Mouse (Mus musculus) forebrain, embryonic 16.5 days (tissue): ENCODE measurements around the gene C7. TPM values are rescaled to one million over a fixed set of nuclear protein-coding genes. Genes with fewer than 3 reads are reported as not detected.
A peak's percentile ranks its signal among the peaks of the same experiment; 100 is the strongest.
"Not testable (repeated sequence)": the region's sequence is repeated elsewhere in the genome, so short reads cannot be mapped to it uniquely, and the experiment has no call there.

Experiments used
- ATAC-seq: fragments of 200-750 bp; cut with Nextera tagmentation; 2 replicates; pipeline ENCODE4 v1.8.0; 2017; ENCODE audit warnings: mild to moderate bottlenecking, moderate library complexity
- H3K27ac ChIP-seq: fragments of 300-500 bp; sonication (generic); 2 replicates; pipeline ENCODE4 v1.5.1; 2014; ENCODE audit warnings: low read length, control low read depth
- H3K27me3 ChIP-seq: fragments of 300-500 bp; sonication (generic); replicated peaks from 2 replicates; pipeline ENCODE4 v1.6.1; 2014; ENCODE audit warnings: low read length; ENCODE audit not compliant: control insufficient read depth, insufficient read depth
- H3K36me3 ChIP-seq: fragments of 300-500 bp; sonication (generic); 2 replicates; pipeline ENCODE4 v1.6.1; 2014; ENCODE audit not compliant: control insufficient read depth, insufficient read depth
- H3K4me1 ChIP-seq: fragments of 300-500 bp; sonication (generic); replicated peaks from 2 replicates; pipeline ENCODE4 v1.6.1; 2014; ENCODE audit warnings: low read length; ENCODE audit not compliant: control insufficient read depth, insufficient read depth
- H3K4me2 ChIP-seq: fragments of 300-500 bp; sonication (generic); 2 replicates; pipeline ENCODE4 v1.6.1; 2014; ENCODE audit warnings: mild to moderate bottlenecking, low read length, control low read depth
- H3K4me3 ChIP-seq: fragments of 300-500 bp; sonication (generic); replicated peaks from 2 replicates; pipeline ENCODE4 v1.5.1; 2014; ENCODE audit warnings: mild to moderate bottlenecking, low read length, control low read depth
- H3K9ac ChIP-seq: fragments of 300-500 bp; sonication (generic); replicated peaks from 2 replicates; pipeline ENCODE4 v1.6.1; 2014; ENCODE audit warnings: low read depth, low read length, control low read depth
- H3K9me3 ChIP-seq: fragments of 300-500 bp; sonication (generic); 2 replicates; pipeline ENCODE4 v1.6.1; 2016; ENCODE audit warnings: low read length; ENCODE audit not compliant: control insufficient read depth
- WGBS: fragments of 180-500 bp; shearing (Covaris S2); extraction: QIAGEN DNeasy Blood & Tissue Kit; methylation state at CpG from one replicate; pipeline ENCODE4 v1.1.7; 2014; 5-methylcytosine and 5-hydroxymethylcytosine counted together
- polyA plus RNA-seq: library from polyadenylated mRNA; unstranded; fragments of >200 nt; fragmentation: Nextera tagmentation; extraction: Ambion mirVana; gene quantifications from 2 replicates; pipeline ENCODE4 v1.2.1, GENCODE M21; 2015

Gene C7
- polyA plus RNA-seq, 1 experiment from 2014 or later: 0.08 TPM

DNA sequence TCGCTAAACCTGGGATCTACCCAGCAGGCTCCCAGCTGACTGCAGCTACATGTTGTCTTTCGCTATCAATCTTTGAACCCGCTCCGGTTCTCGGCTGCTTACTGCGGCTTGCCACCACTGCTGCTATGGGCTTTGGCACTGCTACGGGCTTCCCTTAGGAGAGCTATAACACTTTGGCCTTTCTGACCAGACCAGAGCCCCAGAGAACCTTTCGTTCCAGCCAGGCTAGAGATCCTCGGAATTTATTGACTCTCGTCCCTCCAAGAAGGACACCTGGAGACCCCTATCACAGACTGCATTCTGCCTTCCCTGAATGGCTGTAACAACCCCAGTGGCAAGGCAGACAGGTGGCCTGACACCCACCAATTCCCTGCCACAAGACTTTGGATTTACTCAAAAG lies 26.6 kb upstream of the C7 start:
- H3K36me3 ChIP-seq: no peaks in the 10 kb centered on the region
- WGBS: 97% methylated on average over 10 of the region's 10 CpGs
- no peak overlapping the region for H3K27ac ChIP-seq
- no peak for ATAC-seq
- no peak overlapping the region for H3K9ac ChIP-seq
- no peaks in the 10 kb centered on the region for H3K27me3 ChIP-seq
- no peaks in the 10 kb centered on the region for H3K9me3 ChIP-seq
- no peak overlapping the region for H3K4me3 ChIP-seq
- no peak overlapping the region for H3K4me2 ChIP-seq
- no peaks in the 10 kb centered on the region for H3K4me1 ChIP-seq

DNA sequence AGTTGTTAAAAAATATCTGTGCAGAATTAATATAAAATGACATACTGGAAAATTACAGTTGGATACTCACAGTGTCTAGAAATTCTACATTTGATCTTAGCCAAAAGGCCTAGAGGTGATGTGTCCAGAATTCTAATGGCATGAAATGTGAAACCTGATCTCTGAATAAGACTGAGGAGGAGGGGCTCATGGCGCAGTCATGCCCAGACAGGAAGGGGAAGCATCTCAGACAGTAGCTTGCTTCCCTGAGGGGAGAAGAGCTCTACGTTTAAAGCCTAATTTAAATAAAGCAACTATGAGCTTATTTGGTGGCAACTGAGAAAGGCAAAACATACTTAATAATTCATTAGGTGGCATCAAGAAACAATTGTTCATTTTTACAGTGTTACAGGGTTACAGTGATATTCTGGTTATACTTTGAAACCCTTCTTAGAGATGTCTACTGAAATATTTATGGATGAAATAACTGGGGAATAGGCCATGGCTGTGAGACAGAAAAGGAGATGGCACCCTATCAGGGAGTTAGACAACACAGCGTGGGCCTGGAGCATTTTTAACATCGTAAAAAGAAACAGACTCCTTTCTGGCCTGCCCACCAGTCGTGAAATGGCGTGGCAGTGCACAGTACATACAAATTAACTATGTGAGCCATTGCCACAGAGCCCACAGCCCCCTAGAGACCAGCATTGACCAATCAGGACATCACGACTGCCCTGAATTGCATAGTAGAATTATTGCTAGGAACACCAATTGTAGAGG lies 25.5 kb upstream of the C7 start:
- Histone ChIP-seq H3K9me3 (no peaks in the 10 kb centered on the region), H3K9ac (no peak overlapping the region), H3K4me2 (no peak overlapping the region), H3K4me1 (no peaks in the 10 kb centered on the region), H3K4me3 (no peak overlapping the region), H3K27ac (no peak overlapping the region), H3K27me3 (no peaks in the 10 kb centered on the region), H3K36me3 (no peaks in the 10 kb centered on the region)
- 73% methylated on average over 7 of the region's 7 CpGs for WGBS
- no peak for ATAC-seq

DNA sequence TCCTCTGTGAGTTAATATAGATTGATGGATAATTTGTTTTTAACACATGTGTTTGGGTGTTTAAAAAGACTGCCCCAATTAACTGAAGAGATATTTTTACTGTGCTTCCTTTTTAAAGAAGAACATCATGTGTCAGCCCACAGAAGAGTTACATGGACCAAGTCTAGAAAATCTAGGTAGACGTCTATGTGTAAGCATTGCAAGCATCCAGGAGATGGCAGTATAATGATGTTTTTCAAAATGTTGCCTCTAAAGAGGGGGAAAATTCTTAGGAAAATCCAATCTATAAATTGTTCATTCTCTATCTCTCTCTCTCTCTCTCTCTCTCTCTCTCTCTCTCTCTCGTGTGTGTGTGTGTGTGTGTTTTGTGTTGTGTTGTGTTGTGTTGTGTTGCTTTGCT lies 22.6 kb upstream of the C7 start:
- H3K9ac ChIP-seq: no peak overlapping the region
- no peaks in the 10 kb centered on the region for H3K27me3 ChIP-seq
- H3K4me1 ChIP-seq: no peaks in the 10 kb centered on the region
- H3K9me3 ChIP-seq: no peaks in the 10 kb centered on the region
- H3K36me3 ChIP-seq: no peaks in the 10 kb centered on the region
- no peak overlapping the region for H3K4me2 ChIP-seq
- no peak overlapping the region for H3K27ac ChIP-seq
- WGBS: 35% methylated on average over 2 of the region's 2 CpGs
- ATAC-seq: no peak
- no peak overlapping the region for H3K4me3 ChIP-seq

DNA sequence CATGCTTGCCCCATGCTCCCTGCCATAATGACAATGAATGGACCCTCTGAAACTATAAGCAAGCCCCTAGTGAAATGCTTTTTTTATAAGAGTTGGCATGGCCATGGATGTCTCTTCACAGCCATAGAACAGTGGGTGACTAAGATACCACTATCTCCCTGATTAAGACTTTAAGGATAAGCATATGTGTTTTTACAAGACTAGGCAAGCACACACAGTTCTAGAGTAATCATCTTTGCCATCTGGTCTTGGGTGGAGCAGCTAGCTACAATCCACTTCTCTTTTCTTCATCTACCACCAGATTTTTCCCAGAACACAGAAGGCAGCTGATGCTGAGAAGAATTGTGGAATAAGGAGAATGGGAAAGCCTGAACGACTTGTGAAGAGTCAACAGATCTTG lies 17.7 kb upstream of the C7 start:
- H3K27ac ChIP-seq: no peak overlapping the region
- H3K4me3 ChIP-seq: no peak overlapping the region
- ATAC-seq: no peak
- H3K27me3 ChIP-seq: no peaks in the 10 kb centered on the region
- H3K4me1 ChIP-seq: no peaks in the 10 kb centered on the region
- WGBS: 85% methylated on average over 1 of the region's 1 CpGs
- H3K9ac ChIP-seq: no peak overlapping the region
- H3K36me3 ChIP-seq: no peaks in the 10 kb centered on the region
- H3K4me2 ChIP-seq: no peak overlapping the region
- H3K9me3 ChIP-seq: no peaks in the 10 kb centered on the region

DNA sequence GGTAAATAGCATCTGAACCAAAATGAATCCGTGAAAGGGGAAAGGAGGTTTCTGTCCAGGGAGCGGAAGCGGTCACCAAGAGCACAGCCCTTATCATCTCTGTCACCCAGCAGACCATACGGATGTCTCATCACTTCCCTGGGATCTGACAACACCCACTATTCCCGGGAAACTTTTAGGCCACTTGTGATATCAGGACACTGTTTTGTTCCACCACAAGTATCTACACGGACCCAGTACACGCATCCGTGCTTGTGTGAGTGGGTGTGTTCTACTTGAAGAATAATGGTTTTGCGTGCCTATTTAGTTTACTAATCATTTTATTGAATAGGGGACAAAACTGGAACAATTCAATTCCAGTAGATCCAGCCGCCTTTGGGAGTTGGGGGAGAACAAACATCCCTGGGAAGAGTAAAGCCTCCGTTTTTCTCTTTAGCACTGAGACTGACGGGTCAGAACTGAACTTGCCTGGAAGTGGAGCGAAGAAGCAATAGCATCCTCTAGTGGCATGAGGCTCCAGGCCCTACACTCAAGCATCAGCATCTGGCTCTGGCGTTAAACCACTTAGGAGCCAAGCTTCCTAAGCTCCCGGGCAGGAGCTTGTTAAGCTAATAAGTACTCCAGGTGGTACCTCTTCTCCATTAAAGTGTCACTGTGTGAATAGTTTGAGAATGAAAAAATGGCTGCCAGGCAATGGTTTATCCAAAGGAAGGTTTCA lies 5.4 kb upstream of the C7 start:
- Histone ChIP-seq H3K4me3 (no peak overlapping the region), H3K27ac (no peak overlapping the region), H3K4me1 (no peaks in the 10 kb centered on the region), H3K9me3 (no peaks in the 10 kb centered on the region), H3K9ac (no peak overlapping the region), H3K4me2 (no peak overlapping the region), H3K36me3 (no peaks in the 10 kb centered on the region), H3K27me3 (no peaks in the 10 kb centered on the region)
- peak; percentile 68 for ATAC-seq
- 61% methylated on average over 15 of the region's 15 CpGs for WGBS

DNA sequence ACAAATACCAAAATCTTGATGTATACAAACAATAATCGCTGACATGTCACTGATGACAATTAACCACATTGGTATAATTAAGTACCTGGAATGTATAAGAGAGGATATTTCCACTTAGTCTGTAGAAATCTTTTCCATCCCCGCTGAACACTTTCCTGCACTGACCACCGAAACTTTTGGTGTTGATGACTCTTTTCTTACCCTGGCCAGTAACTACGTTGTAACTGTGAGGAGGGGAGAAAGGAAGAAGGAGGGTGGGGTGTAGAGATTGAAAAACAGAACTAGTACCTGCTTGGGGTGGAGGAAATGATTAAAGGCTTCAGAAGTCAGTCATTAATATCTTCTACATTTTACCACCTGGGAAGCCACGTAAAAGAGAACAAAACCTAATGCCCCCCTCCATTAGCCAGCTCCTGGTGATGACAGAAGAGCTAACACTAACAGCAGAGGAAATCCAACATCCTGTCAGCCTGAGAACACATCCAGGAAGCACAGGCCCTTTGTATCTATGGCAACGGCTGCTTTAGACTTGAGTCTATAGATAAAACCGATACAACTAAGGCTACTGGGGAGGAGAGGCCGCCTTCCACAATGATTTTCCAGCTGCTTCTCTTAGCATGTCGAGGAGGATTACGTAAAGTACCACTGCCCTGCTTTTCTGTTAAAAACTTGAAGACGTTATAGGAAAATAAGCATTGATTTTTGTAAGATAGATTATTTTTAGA lies 17.8 kb downstream of the C7 start:
- H3K4me2 ChIP-seq: no peak overlapping the region
- ATAC-seq: peak; percentile 88
- 57% methylated on average over 11 of the region's 11 CpGs for WGBS

DNA sequence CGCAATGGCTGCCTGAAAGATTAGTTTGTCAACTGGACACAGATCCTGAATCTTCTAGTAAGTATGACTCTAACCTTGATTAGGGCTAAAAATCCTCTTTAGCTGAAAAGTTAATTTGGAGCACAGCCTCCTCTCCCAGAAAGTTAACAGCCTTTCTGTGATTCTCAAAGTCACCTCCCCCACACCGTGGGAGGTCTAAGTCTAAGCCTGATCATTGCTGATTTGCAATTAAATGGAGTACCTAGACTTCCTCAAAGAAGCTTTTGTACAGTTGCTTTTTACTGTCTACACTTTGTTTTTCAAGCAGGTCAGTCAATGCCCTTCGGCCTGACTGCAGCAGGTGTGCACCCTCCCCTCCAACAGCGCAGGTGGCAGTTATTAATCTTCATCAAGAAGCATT lies 34.3 kb downstream of the C7 start:
- H3K9me3 ChIP-seq: no peaks in the 10 kb centered on the region
- no peak overlapping the region for H3K4me2 ChIP-seq
- H3K36me3 ChIP-seq: no peaks in the 10 kb centered on the region
- H3K27ac ChIP-seq: no peak overlapping the region
- H3K4me3 ChIP-seq: no peak overlapping the region
- 83% methylated on average over 4 of the region's 4 CpGs for WGBS
- H3K4me1 ChIP-seq: no peaks in the 10 kb centered on the region
- no peak for ATAC-seq
- H3K27me3 ChIP-seq: no peaks in the 10 kb centered on the region
- no peak overlapping the region for H3K9ac ChIP-seq

More for the DNA sequence above, 17.8 kb downstream of the C7 start:
- H3K4me3 ChIP-seq: no peak overlapping the region
- no peak overlapping the region for H3K9ac ChIP-seq
- H3K27ac ChIP-seq: no peak overlapping the region
- no peaks in the 10 kb centered on the region for H3K4me1 ChIP-seq
- H3K36me3 ChIP-seq: no peaks in the 10 kb centered on the region
- H3K27me3 ChIP-seq: no peaks in the 10 kb centered on the region
- no peaks in the 10 kb centered on the region for H3K9me3 ChIP-seq

DNA sequence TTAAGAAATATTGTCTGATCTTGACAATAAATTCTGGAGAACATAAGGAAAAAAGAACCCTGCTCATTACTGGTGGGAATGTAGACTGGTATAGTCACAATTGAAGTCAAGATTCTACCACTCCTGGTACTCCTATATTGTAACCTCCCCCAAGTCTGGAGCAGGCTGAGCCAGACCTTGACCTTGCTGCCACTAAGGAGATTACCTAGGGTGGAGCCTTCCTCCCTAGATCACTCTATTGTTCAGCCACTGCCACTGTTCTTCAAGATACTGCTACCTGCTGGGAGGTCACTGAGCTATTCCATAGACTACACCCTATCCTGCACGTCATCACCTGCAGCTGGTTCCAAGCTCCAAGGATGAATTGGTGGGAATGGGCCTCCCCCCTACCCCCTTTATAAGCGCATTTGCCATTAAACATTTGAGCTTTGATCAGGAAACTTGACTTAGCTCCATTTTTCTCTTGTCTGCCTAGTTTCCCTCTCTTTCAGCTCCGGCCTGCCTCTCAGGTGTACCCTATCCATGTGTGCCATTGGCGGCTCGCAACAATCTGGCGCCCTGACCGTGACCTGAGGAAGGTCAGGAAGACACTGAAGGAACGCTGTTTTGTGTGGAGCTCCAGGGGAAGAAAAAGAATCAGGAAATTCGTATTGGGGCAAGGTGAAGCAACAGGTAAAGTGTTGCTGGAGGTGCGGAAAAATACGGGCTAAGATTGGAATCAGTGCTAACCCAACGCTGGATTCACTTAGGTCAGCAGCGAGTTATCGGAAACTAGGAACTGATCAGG lies 39.9 kb downstream of the C7 start:
- H3K9ac ChIP-seq, H3K9me3 ChIP-seq, H3K4me2 ChIP-seq, ATAC-seq, H3K36me3 ChIP-seq, H3K4me3 ChIP-seq, H3K27ac ChIP-seq, H3K4me1 ChIP-seq, H3K27me3 ChIP-seq: not testable (repeated sequence)
- 92% methylated on average over 14 of the region's 14 CpGs for WGBS

DNA sequence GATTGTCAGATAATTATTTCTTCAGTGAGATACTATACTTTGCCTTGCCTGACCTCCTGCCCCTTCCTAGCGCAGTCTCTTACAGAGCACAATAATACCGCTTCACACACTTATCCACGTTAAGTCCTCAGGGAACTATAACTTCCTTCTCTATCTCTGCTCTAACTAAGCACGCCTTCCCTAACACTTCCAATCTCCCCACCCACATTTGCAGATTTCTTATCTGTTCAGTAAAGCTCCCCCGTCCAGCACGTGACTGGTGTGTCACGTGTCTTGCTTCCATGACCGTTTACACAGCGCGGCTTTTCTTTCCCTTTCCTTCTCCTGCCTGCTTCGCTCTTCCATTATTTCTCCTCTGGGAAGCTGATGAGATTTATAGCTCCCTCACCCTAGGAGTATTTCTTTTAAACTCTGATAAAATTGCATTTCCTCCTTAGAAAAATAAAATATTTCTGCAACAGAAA lies 53.9 kb downstream of the C7 start:
- 86% methylated on average over 11 of the region's 11 CpGs for WGBS
- no peak overlapping the region for H3K4me3 ChIP-seq
- H3K4me2 ChIP-seq: no peak overlapping the region
- ATAC-seq: no peak
- H3K4me1 ChIP-seq: no peaks in the 10 kb centered on the region
- no peak overlapping the region for H3K9ac ChIP-seq
- no peaks in the 10 kb centered on the region for H3K27me3 ChIP-seq
- H3K27ac ChIP-seq: no peak overlapping the region
- H3K9me3 ChIP-seq: no peaks in the 10 kb centered on the region
- no peaks in the 10 kb centered on the region for H3K36me3 ChIP-seq
